Mouse (Mus musculus) adrenal gland, adult 2 months (tissue): ENCODE measurements at regions not wholly inside any gene's neighbourhood (a gene's known extent, or its start where the extent isn't known, plus 50 kb on each side); places are given as distances from the start of the nearest gene placed in this dataset.

ENCODE experiments used
- DNase-seq: peaks from one replicate; pipeline ENCODE4 v3.0.0; 2021

GRCm38 (mm10) chr3:149498765-149499164 lies 508.4 kb upstream of the Adgrl2 start:
- DNase-seq, result no peak

- DNase-seq, result no peak
Observed at GRCm38 (mm10) chr3:149496829-149497471, 506.6 kb upstream of the Adgrl2 start.

GRCm38 (mm10) chr3:149496122-149496521 lies 505.8 kb upstream of the Adgrl2 start:
- peak; percentile 19 for DNase-seq

GRCm38 (mm10) chr3:149488147-149488546 lies 497.8 kb upstream of the Adgrl2 start:
- no peak for DNase-seq

GRCm38 (mm10) chr3:149485406-149485805 lies 495.1 kb upstream of the Adgrl2 start:
- DNase-seq, result no peak

- no peak for DNase-seq
Observed at GRCm38 (mm10) chr3:149484319-149484718, 494.0 kb upstream of the Adgrl2 start.

- DNase-seq, result no peak
Observed at GRCm38 (mm10) chr3:149476151-149476550, 485.8 kb upstream of the Adgrl2 start.

GRCm38 (mm10) chr3:149466973-149467372 lies 476.6 kb upstream of the Adgrl2 start:
- DNase-seq, result no peak

- DNase-seq, result no peak
Observed at GRCm38 (mm10) chr3:149464603-149465002, 474.2 kb upstream of the Adgrl2 start.

- no peak for DNase-seq
Observed at GRCm38 (mm10) chr3:149462121-149462541, 471.8 kb upstream of the Adgrl2 start.

GRCm38 (mm10) chr3:149461613-149462012 lies 471.3 kb upstream of the Adgrl2 start:
- DNase-seq, result no peak

- no peak for DNase-seq
Observed at GRCm38 (mm10) chr3:149449376-149449775, 459.0 kb upstream of the Adgrl2 start.

GRCm38 (mm10) chr3:149445991-149446564 lies 455.7 kb upstream of the Adgrl2 start:
- no peak for DNase-seq

GRCm38 (mm10) chr3:149444854-149445577 lies 454.7 kb upstream of the Adgrl2 start:
- DNase-seq, result peak; percentile 56

- DNase-seq, result no peak
Observed at GRCm38 (mm10) chr3:149444377-149444776, 454.0 kb upstream of the Adgrl2 start.

GRCm38 (mm10) chr3:149441227-149441626 lies 450.9 kb upstream of the Adgrl2 start:
- DNase-seq, result no peak

GRCm38 (mm10) chr3:149437763-149438162 lies 447.4 kb upstream of the Adgrl2 start:
- no peak for DNase-seq

GRCm38 (mm10) chr3:149436944-149437343 lies 446.6 kb upstream of the Adgrl2 start:
- no peak for DNase-seq

- no peak for DNase-seq
Observed at GRCm38 (mm10) chr3:149436420-149436819, 446.1 kb upstream of the Adgrl2 start.

- no peak for DNase-seq
Observed at GRCm38 (mm10) chr3:149431795-149432194, 441.4 kb upstream of the Adgrl2 start.

GRCm38 (mm10) chr3:149426023-149426759 lies 435.8 kb upstream of the Adgrl2 start:
- no peak for DNase-seq

GRCm38 (mm10) chr3:149424306-149424705 lies 434.0 kb upstream of the Adgrl2 start:
- DNase-seq, result no peak

GRCm38 (mm10) chr3:149423491-149423890 lies 433.1 kb upstream of the Adgrl2 start:
- no peak for DNase-seq
